Mouse (Mus musculus) liver, adult 2 months (tissue): ENCODE results near the gene Slc48a1. TPM values are rescaled to one million over a fixed set of nuclear protein-coding genes. Genes with fewer than 3 reads are reported as not detected.

ENCODE experiments used
- DNase-seq: peaks from one replicate; pipeline ENCODE4 v3.0.0-alpha.2; 2011; ENCODE audit warnings: low read depth, low spot score; ENCODE audit errors: extremely low read depth
- H3K27ac ChIP-seq: fragments of 200-500 bp; replicated peaks from 2 replicates; pipeline ENCODE4 v1.5.1; 2012; ENCODE audit warnings: low read depth, mild to moderate bottlenecking, control low read depth, inconsistent platforms, low read length; ENCODE audit not compliant: insufficient read depth
- H3K27me3 ChIP-seq: fragments of 200-500 bp; 2 replicates; pipeline ENCODE4 v1.6.1; 2012; ENCODE audit warnings: mild to moderate bottlenecking, moderate library complexity, low read length, inconsistent platforms; ENCODE audit not compliant: control insufficient read depth, insufficient read depth
- H3K36me3 ChIP-seq: fragments of 200-500 bp; 2 replicates; pipeline ENCODE4 v1.6.1; 2012; ENCODE audit warnings: low read length, inconsistent platforms; ENCODE audit not compliant: control insufficient read depth, insufficient read depth
- H3K4me1 ChIP-seq: fragments of 200-500 bp; 2 replicates; pipeline ENCODE4 v1.6.1; 2011; ENCODE audit warnings: low read length; ENCODE audit not compliant: control insufficient read depth, insufficient read depth
- H3K4me3 ChIP-seq: fragments of 200-500 bp; 2 replicates; pipeline ENCODE4 v1.5.1; 2011; ENCODE audit warnings: low read depth, mild to moderate bottlenecking, control low read depth, low read length, moderate library complexity; ENCODE audit not compliant: insufficient read depth
- H3K79me2 ChIP-seq: fragments of 200-500 bp; 2 replicates; pipeline ENCODE4 v1.6.1; 2012; ENCODE audit warnings: inconsistent platforms, mild to moderate bottlenecking, low read length, moderate library complexity; ENCODE audit not compliant: control insufficient read depth, insufficient read depth
- H3K9ac ChIP-seq: fragments of 200-500 bp; 2 replicates; pipeline ENCODE4 v1.6.1; 2012; ENCODE audit warnings: low read depth, mild to moderate bottlenecking, control low read depth, inconsistent platforms, low read length
- CTCF ChIP-seq: fragments of 200-500 bp; IDR thresholded peaks from 2 replicates; pipeline ENCODE4 v1.5.1; 2011; ENCODE audit warnings: low read depth, low read length, control low read depth
- POLR2A ChIP-seq: fragments of 200-500 bp; IDR thresholded peaks from 2 replicates; pipeline ENCODE4 v1.6.1; 2011; ENCODE audit warnings: low read length, control low read depth; ENCODE audit not compliant: insufficient read depth; ENCODE audit errors: extremely low read depth
- WGBS: fragments of 180-500 bp; shearing (Covaris S2); methylation state at CpG from one replicate; pipeline ENCODE4 v1.1.7; 2018; 5-methylcytosine and 5-hydroxymethylcytosine counted together
- polyA plus RNA-seq: library from polyadenylated mRNA; depleted of rRNA; stranded (reverse); fragments of >200 nt; gene quantifications from 2 replicates; pipeline ENCODE4 v1.2.3, GENCODE M21; 2012
- total RNA-seq: library from RNA; depleted of rRNA; stranded (reverse); fragments of >200 nt; gene quantifications from 2 replicates; pipeline ENCODE4 v1.2.3, GENCODE M21; 2014

Gene Slc48a1
- total and polyA plus RNA-seq, 2 experiments, result 15.2 to 54.9 TPM

GRCm38 (mm10) chr15:97763256-97764049 is 14.9 kb upstream of the Slc48a1 start:
- Histone ChIP-seq H3K4me3 (no peak overlapping the region), H3K27me3 (no peaks in the 10 kb centered on the region; the same call in 1 of the 2 replicates), H3K36me3 (no peaks in the 10 kb centered on the region), H3K79me2 (no peaks in the 10 kb centered on the region), H3K4me1 (peaks cover 5% of the 10 kb centered on the region), H3K9ac (no peak overlapping the region), H3K27ac (no peak overlapping the region)
- TF ChIP-seq CTCF, result no peak
- WGBS, result 48% methylated on average over 9 of the region's 9 CpGs
- DNase-seq, result no peak

DNA sequence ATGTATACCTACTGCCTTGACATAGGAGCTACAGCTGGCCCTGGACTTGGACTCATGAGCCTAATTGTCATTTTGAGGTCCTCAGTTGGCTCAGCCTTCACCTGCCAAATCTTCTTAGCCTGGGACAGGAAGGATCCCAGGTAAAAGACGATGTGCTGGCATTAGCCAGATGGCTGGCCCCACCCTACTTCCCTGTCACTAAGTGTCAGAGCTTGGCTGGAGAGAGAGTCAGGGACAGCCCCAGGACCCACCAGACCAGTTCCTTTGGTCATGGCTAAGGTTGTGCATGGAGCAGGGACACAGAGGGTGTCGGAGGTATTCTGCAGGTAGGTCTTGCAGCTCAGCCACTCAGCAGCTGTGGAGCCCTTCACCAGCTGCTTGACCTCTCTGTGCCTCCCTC is 13.8 kb upstream of the Slc48a1 start:
- Histone ChIP-seq H3K4me3 (no peak overlapping the region), H3K9ac (no peak overlapping the region), H3K4me1 (peaks cover 5% of the 10 kb centered on the region), H3K27me3 (no peaks in the 10 kb centered on the region; the same call in 1 of the 2 replicates), H3K27ac (no peak overlapping the region), H3K79me2 (no peaks in the 10 kb centered on the region), H3K36me3 (no peaks in the 10 kb centered on the region)
- WGBS, result 85% methylated on average over 2 of the region's 2 CpGs
- DNase-seq, result no peak
- TF ChIP-seq CTCF (no peak), POLR2A (no peak)

DNA sequence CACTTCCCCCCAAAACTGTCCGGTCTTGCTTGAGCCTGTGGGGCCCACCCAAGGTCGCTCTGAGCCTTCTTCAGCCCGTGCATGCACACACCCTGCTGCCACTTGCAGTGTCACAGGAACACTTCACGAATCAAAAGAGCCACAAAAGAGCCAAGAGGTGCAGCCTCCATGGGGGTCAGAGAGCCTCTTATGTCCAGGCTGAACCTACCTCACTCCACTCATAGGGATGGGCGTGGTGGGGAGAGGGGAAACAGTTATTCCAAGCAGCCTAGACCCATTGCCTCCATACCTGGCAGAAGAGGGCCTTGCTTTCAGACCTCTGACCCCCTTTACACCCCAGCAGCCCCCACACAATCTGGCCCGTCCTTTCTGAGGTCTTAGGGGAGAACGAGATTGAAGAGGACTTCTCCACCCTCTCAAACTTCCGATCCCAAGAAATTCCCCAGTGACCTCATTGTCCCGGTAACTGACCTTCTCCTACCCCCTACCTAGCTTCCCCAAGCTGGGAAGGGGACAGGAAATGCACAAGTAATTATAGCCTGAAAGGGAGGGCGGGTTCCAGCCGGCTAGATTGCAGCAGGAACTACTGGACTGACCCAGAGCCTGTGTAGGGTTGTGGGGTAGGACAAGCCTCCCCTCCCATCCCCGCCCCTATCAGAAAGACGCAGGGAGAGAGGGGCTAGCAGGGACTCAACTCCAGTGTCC is 13.1 kb upstream of the Slc48a1 start:
- TF ChIP-seq CTCF (no peak), POLR2A (no peak)
- Histone ChIP-seq H3K4me3 (peak overlapping the region; percentile 24), H3K27ac (peak overlapping the region; percentile 29; the same call in 1 of the 2 replicates), H3K27me3 (no peaks in the 10 kb centered on the region; the same call in 1 of the 2 replicates), H3K79me2 (no peaks in the 10 kb centered on the region), H3K36me3 (no peaks in the 10 kb centered on the region), H3K9ac (peak overlapping the region; percentile 31; the same call in 1 of the 2 replicates), H3K4me1 (peaks cover 2% of the 10 kb centered on the region; the same call in 1 of the 2 replicates)
- 66% methylated on average over 13 of the region's 13 CpGs for WGBS
- no peak for DNase-seq

DNA sequence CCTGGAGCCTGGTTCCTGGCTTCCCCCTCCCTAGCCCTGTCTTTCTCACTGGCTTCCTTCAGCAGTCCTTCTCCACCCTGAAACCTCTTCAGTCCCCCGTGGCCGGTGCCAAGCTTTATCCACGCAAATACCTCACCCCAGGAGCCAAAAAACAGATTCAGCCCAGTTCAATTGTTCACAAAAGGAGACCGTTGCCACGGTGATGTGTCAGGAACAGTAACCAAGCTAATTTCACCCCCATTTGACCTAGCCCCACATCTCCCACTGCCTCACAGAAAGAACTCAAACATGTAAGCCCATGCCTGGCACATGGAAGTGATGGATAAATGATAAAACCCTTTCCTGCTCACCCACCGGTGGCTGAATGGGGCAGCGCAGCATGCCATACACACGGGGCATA is 12.1 kb upstream of the Slc48a1 start:
- Histone ChIP-seq H3K27ac (peak overlapping the region; percentile 33), H3K79me2 (no peaks in the 10 kb centered on the region), H3K4me3 (peak overlapping the region; percentile 55), H3K27me3 (no peaks in the 10 kb centered on the region; the same call in 1 of the 2 replicates), H3K36me3 (no peaks in the 10 kb centered on the region), H3K9ac (peak overlapping the region; percentile 44), H3K4me1 (peaks cover 2% of the 10 kb centered on the region; the same call in 1 of the 2 replicates)
- 42% methylated on average over 8 of the region's 8 CpGs for WGBS
- TF ChIP-seq POLR2A (no peak), CTCF (no peak)
- no peak for DNase-seq

GRCm38 (mm10) chr15:97766594-97767279 is 11.6 kb upstream of the Slc48a1 start:
- Histone ChIP-seq H3K4me1 (peaks cover 2% of the 10 kb centered on the region; the same call in 1 of the 2 replicates), H3K36me3 (no peaks in the 10 kb centered on the region), H3K27ac (peak overlapping the region; percentile 33), H3K9ac (peak overlapping the region; percentile 44), H3K27me3 (no peaks in the 10 kb centered on the region; the same call in 1 of the 2 replicates), H3K79me2 (no peaks in the 10 kb centered on the region), H3K4me3 (peak overlapping the region; percentile 55)
- 18% methylated on average over 23 of the region's 23 CpGs for WGBS
- DNase-seq, result no peak
- TF ChIP-seq POLR2A (no peak), CTCF (no peak)
